8 mouse cellular contexts compared by ENCODE assay signal in genomic region chr5:135851024-135851423, GRCm38 (mm10). TPM values are rescaled to one million over a fixed set of nuclear protein-coding genes. Genes with fewer than 3 reads are reported as not detected.
DNase-seq lines count a peak whose midpoint lies in the region; ATAC-seq lines count a peak whose summit lies in the region.

No protein-coding gene starts in this region.

- peak; percentile 48 to 58 for DNase-seq in kidney, postnatal 4 days
- DNase-seq in kidney, postnatal 25 days: no peak
- DNase-seq in embryo, embryonic 11.5 days (ENCODE audit: low read depth, low spot score): peak; percentile 77
- no peak for DNase-seq in intestine, embryonic 14.5 days (ENCODE audit: low spot score)
- peak; percentile 81 for DNase-seq in retina, embryonic 14.5 days (ENCODE audit: low spot score)
- DNase-seq in thymus, postnatal 10 days (ENCODE audit: low spot score in 2 of 2): no peak
- no peak for DNase-seq in urinary bladder, postnatal 36 days (ENCODE audit: low spot score in 2 of 2)
- no peak for DNase-seq in spleen, postnatal 14 days (ENCODE audit: low spot score in 2 of 2)

- no peak overlapping the region for H3K27ac ChIP-seq in intestine, embryonic 14.5 days (ENCODE audit: low read depth)

- peak; percentile 66 for ATAC-seq in intestine, embryonic 14.5 days (replicated peaks; ENCODE audit: low FRiP score, low TSS enrichment, low read depth)

- H3K9ac ChIP-seq in intestine, embryonic 14.5 days (ENCODE audit: low read length): no peak overlapping the region

- WGBS in intestine, embryonic 14.5 days: 0% methylated on average over 15 of the region's 15 CpGs

- no peaks in the 10 kb centered on the region for H3K9me3 ChIP-seq in intestine, embryonic 14.5 days (ENCODE audit: control insufficient read depth, low read length)

- H3K27me3 ChIP-seq in intestine, embryonic 14.5 days (replicated peaks; ENCODE audit: control insufficient read depth, insufficient read depth, low read length): peaks cover 54% of the 10 kb centered on the region

- no peak overlapping the region for H3K4me3 ChIP-seq in intestine, embryonic 14.5 days (ENCODE audit: low read depth, low read length)

- no peaks in the 10 kb centered on the region for H3K36me3 ChIP-seq in intestine, embryonic 14.5 days (ENCODE audit: control insufficient read depth, insufficient read depth, low read length)

- H3K4me1 ChIP-seq in intestine, embryonic 14.5 days (replicated peaks; ENCODE audit: control insufficient read depth, insufficient read depth, low read length): no peaks in the 10 kb centered on the region

- no peak overlapping the region for H3K4me2 ChIP-seq in intestine, embryonic 14.5 days (ENCODE audit: low read length)

RNA-seq across cellular contexts. Expression of gene Hspb1, which starts 36.7 kb away (rescaled TPM):
- polyA plus RNA-seq in intestine, embryonic 14.5 days (2014; fragmentation: Nextera tagmentation; extraction: Ambion mirVana): 79.9 and 81.7 TPM in 2 replicates

RNA-seq across cellular contexts. Expression of gene Srrm3, which starts 44.3 kb away (rescaled TPM):
- 2.2 and 2.7 TPM in 2 replicates for polyA plus RNA-seq in intestine, embryonic 14.5 days (2014; fragmentation: Nextera tagmentation; extraction: Ambion mirVana)

Comparison
In these comparisons a context has a peak if more than half of its experiments do, and no peak if none do; other contexts are left out.
1. DNase-seq: peak in kidney, postnatal 4 days (2 of 2), embryo, embryonic 11.5 days (single experiment) and retina, embryonic 14.5 days (single experiment); none in kidney, postnatal 25 days (0 of 2), intestine, embryonic 14.5 days (single experiment), thymus, postnatal 10 days (0 of 2), urinary bladder, postnatal 36 days (0 of 2) and spleen, postnatal 14 days (0 of 2).